Mouse (Mus musculus): Measurements from ENCODE around the gene Rere. TPM values are rescaled to one million over a fixed set of nuclear protein-coding genes. Genes with fewer than 3 reads are reported as not detected.

Gene Rere
- polyA plus RNA-seq, 1 experiment from 2014 or later, result 31.9 TPM

Other genes with a start within 250 kb of the Rere start
- gene Gpr157, start 194.3 kb upstream of the Rere start, polyA plus RNA-seq (2015; fragmentation: Nextera tagmentation; extraction: Ambion mirVana), result 2.0 and 2.2 TPM in 2 replicates
- 0.54 and 0.65 TPM in 2 replicates for gene Slc2a5, start 162.4 kb upstream of the Rere start, polyA plus RNA-seq (2015; fragmentation: Nextera tagmentation; extraction: Ambion mirVana)
- gene Slc2a7, start 132.7 kb upstream of the Rere start, polyA plus RNA-seq (2015; fragmentation: Nextera tagmentation; extraction: Ambion mirVana), result not detected in 2 replicates
- not detected in 2 replicates for gene Car6, start 80.3 kb upstream of the Rere start, polyA plus RNA-seq (2015; fragmentation: Nextera tagmentation; extraction: Ambion mirVana)
- 1,793 and 1,844 TPM in 2 replicates for gene Eno1, start 44.9 kb upstream of the Rere start, polyA plus RNA-seq (2015; fragmentation: Nextera tagmentation; extraction: Ambion mirVana)